Mouse (Mus musculus): Measurements from ENCODE around the gene Kcna3. TPM values are rescaled to one million over a fixed set of nuclear protein-coding genes. Genes with fewer than 3 reads are reported as not detected.

Kcna3 gene
- polyA plus RNA-seq, 2 experiments = 0.51 to 0.58 TPM

GRCm38 (mm10) chr3:107000165-107000564, 35.8 kb upstream of the Kcna3 start:
- H3K9ac ChIP-seq (replicated peaks) = no peak overlapping the region
- 29% methylated on average over 2 of the region's 2 CpGs for WGBS (ENCODE audit: insufficient replicate concordance)
- H3K4me2 ChIP-seq (ENCODE audit: low read depth) = no peak overlapping the region
- no peaks in the 10 kb centered on the region for H3K9me3 ChIP-seq (ENCODE audit: control insufficient read depth, low read length)
- ATAC-seq (ENCODE audit: insufficient read depth) = no peak
- no peak for DNase-seq (ENCODE audit: low read depth in 3 of 3, low spot score in 3 of 3)
- no peaks in the 10 kb centered on the region for H3K4me1 ChIP-seq (replicated peaks; ENCODE audit: control insufficient read depth in 2 of 2, insufficient read depth in 2 of 2, low read length in 1 of 2)
- no peaks in the 10 kb centered on the region for H3K36me3 ChIP-seq (replicated peaks; ENCODE audit: control insufficient read depth, insufficient read depth, low read depth)
- H3K4me3 ChIP-seq (ENCODE audit: insufficient read depth in 1 of 2, low read depth in 2 of 2, low read length in 2 of 2) = no peak overlapping the region
- no peaks in the 10 kb centered on the region for H3K27me3 ChIP-seq (ENCODE audit: control insufficient read depth, insufficient read depth, low read length)
- no peak overlapping the region for H3K27ac ChIP-seq
- TF ChIP-seq EP300 (IDR thresholded peaks at IDR 0.05; ENCODE audit: low read depth) (no peak), CTCF (IDR thresholded peaks at IDR 0.05; ENCODE audit: low read depth) (no peak)

GRCm38 (mm10) chr3:107002249-107003123, 33.5 kb upstream of the Kcna3 start:
- TF ChIP-seq EP300 (IDR thresholded peaks at IDR 0.05; ENCODE audit: low read depth) (no peak), CTCF (IDR thresholded peaks at IDR 0.05; ENCODE audit: low read depth) (no peak)
- 62% methylated on average over 8 of the region's 8 CpGs for WGBS (ENCODE audit: insufficient replicate concordance)
- Histone ChIP-seq H3K9ac (replicated peaks) (no peak overlapping the region), H3K36me3 (replicated peaks; ENCODE audit: control insufficient read depth, insufficient read depth, low read depth) (no peaks in the 10 kb centered on the region), H3K27ac (no peak overlapping the region), H3K4me3 (ENCODE audit: insufficient read depth in 1 of 2, low read depth in 2 of 2, low read length in 2 of 2) (no peak overlapping the region), H3K9me3 (ENCODE audit: control insufficient read depth, low read length) (no peaks in the 10 kb centered on the region), H3K27me3 (ENCODE audit: control insufficient read depth, insufficient read depth, low read length) (no peaks in the 10 kb centered on the region), H3K4me1 (replicated peaks; ENCODE audit: control insufficient read depth in 2 of 2, insufficient read depth in 2 of 2, low read length in 1 of 2) (no peaks in the 10 kb centered on the region), H3K4me2 (ENCODE audit: low read depth) (no peak overlapping the region)
- ATAC-seq (ENCODE audit: insufficient read depth) (no peak), DNase-seq (ENCODE audit: low read depth in 3 of 3, low spot score in 3 of 3) (no peak)

- no peak overlapping the region for H3K9ac ChIP-seq (replicated peaks)
- no peaks in the 10 kb centered on the region for H3K9me3 ChIP-seq (ENCODE audit: control insufficient read depth, low read length)
- H3K4me2 ChIP-seq (ENCODE audit: low read depth) = no peak overlapping the region
- H3K27me3 ChIP-seq (ENCODE audit: control insufficient read depth, insufficient read depth, low read length) = no peaks in the 10 kb centered on the region
- H3K36me3 ChIP-seq (replicated peaks; ENCODE audit: control insufficient read depth, insufficient read depth, low read depth) = no peaks in the 10 kb centered on the region
- no peak for TF ChIP-seq CTCF (IDR thresholded peaks at IDR 0.05; ENCODE audit: low read depth)
- no peak for TF ChIP-seq EP300 (IDR thresholded peaks at IDR 0.05; ENCODE audit: low read depth)
- no peak for DNase-seq (ENCODE audit: low read depth in 3 of 3, low spot score in 3 of 3)
- H3K27ac ChIP-seq = no peak overlapping the region
- 52% methylated on average over 4 of the region's 4 CpGs for WGBS (ENCODE audit: insufficient replicate concordance)
- no peak overlapping the region for H3K4me3 ChIP-seq (ENCODE audit: insufficient read depth in 1 of 2, low read depth in 2 of 2, low read length in 2 of 2)
- H3K4me1 ChIP-seq (replicated peaks; ENCODE audit: control insufficient read depth in 2 of 2, insufficient read depth in 2 of 2, low read length in 1 of 2) = no peaks in the 10 kb centered on the region
- no peak for ATAC-seq (ENCODE audit: insufficient read depth)
Observed at GRCm38 (mm10) chr3:107009329-107010076, 26.5 kb upstream of the Kcna3 start.

GRCm38 (mm10) chr3:107018286-107018685, 17.7 kb upstream of the Kcna3 start:
- H3K27me3 ChIP-seq (ENCODE audit: control insufficient read depth, insufficient read depth, low read length) = no peaks in the 10 kb centered on the region
- no peak overlapping the region for H3K27ac ChIP-seq
- DNase-seq (ENCODE audit: low read depth in 3 of 3, low spot score in 3 of 3) = no peak
- 48% methylated on average over 2 of the region's 2 CpGs for WGBS (ENCODE audit: insufficient replicate concordance)
- no peak overlapping the region for H3K4me3 ChIP-seq (ENCODE audit: insufficient read depth in 1 of 2, low read depth in 2 of 2, low read length in 2 of 2)
- no peak overlapping the region for H3K9ac ChIP-seq (replicated peaks)
- TF ChIP-seq EP300 (IDR thresholded peaks at IDR 0.05; ENCODE audit: low read depth) = no peak
- no peak for TF ChIP-seq CTCF (IDR thresholded peaks at IDR 0.05; ENCODE audit: low read depth)
- H3K4me1 ChIP-seq (replicated peaks; ENCODE audit: control insufficient read depth in 2 of 2, insufficient read depth in 2 of 2, low read length in 1 of 2) = no peaks in the 10 kb centered on the region
- H3K9me3 ChIP-seq (ENCODE audit: control insufficient read depth, low read length) = no peaks in the 10 kb centered on the region
- ATAC-seq (ENCODE audit: insufficient read depth) = no peak
- H3K4me2 ChIP-seq (ENCODE audit: low read depth) = no peak overlapping the region
- no peaks in the 10 kb centered on the region for H3K36me3 ChIP-seq (replicated peaks; ENCODE audit: control insufficient read depth, insufficient read depth, low read depth)

GRCm38 (mm10) chr3:107031547-107031946, 4.4 kb upstream of the Kcna3 start:
- WGBS (ENCODE audit: insufficient replicate concordance) = 18% methylated on average over 4 of the region's 4 CpGs

More at GRCm38 (mm10) chr3:107031547-107031946, 4.4 kb upstream of the Kcna3 start:
- no peak overlapping the region for H3K4me2 ChIP-seq (ENCODE audit: low read depth)
- H3K4me3 ChIP-seq (ENCODE audit: insufficient read depth in 1 of 2, low read depth in 2 of 2, low read length in 2 of 2) = no peak overlapping the region
- H3K9me3 ChIP-seq (ENCODE audit: control insufficient read depth, low read length) = no peaks in the 10 kb centered on the region
- H3K27me3 ChIP-seq (ENCODE audit: control insufficient read depth, insufficient read depth, low read length) = peaks cover 13% of the 10 kb centered on the region
- no peaks in the 10 kb centered on the region for H3K36me3 ChIP-seq (replicated peaks; ENCODE audit: control insufficient read depth, insufficient read depth, low read depth)
- no peak overlapping the region for H3K27ac ChIP-seq
- no peak for TF ChIP-seq CTCF (IDR thresholded peaks at IDR 0.05; ENCODE audit: low read depth)
- TF ChIP-seq EP300 (IDR thresholded peaks at IDR 0.05; ENCODE audit: low read depth) = no peak
- 0 out of 2 replicates have a peak, but pooled peaks have one; percentile 31 for ATAC-seq (ENCODE audit: insufficient read depth)
- H3K9ac ChIP-seq (replicated peaks) = no peak overlapping the region
- H3K4me1 ChIP-seq (replicated peaks; ENCODE audit: control insufficient read depth in 2 of 2, insufficient read depth in 2 of 2, low read length in 1 of 2) = 0 out of 4 replicates have a peak, but pooled peaks cover 0 to 2% of the 10 kb centered on the region in 2 experiments
- DNase-seq (ENCODE audit: low read depth in 3 of 3, low spot score in 3 of 3) = no peak
